Mouse (Mus musculus) cortical plate, adult 2 months (tissue): ENCODE measurements around the gene Ago1.

ENCODE experiments used
- CTCF ChIP-seq: fragments of 200-500 bp; IDR thresholded peaks from 2 replicates; pipeline ENCODE4 v1.5.1; 2011; ENCODE audit warnings: mild to moderate bottlenecking, control low read depth, low read length; ENCODE audit not compliant: insufficient read depth; ENCODE audit errors: extremely low read depth
- POLR2A ChIP-seq: fragments of 200-500 bp; IDR thresholded peaks from 2 replicates; pipeline ENCODE4 v1.6.1; 2011; ENCODE audit warnings: mild to moderate bottlenecking, low read length, control low read depth; ENCODE audit not compliant: insufficient read depth; ENCODE audit errors: extremely low read depth

- TF ChIP-seq POLR2A = no peak
- TF ChIP-seq CTCF = no peak
Observed at GRCm38 (mm10) chr4:126415707-126416106, 52.7 kb downstream of the Ago1 start.
